Mouse (Mus musculus) myocyte (in vitro differentiated cells): ENCODE results near the gene Epb41l4b.

Experiments
- CEBPB ChIP-seq: IDR thresholded peaks from 2 replicates; pipeline ENCODE4 v1.6.1; 2011; ENCODE audit warnings: mild to moderate bottlenecking, moderate library complexity; ENCODE audit not compliant: poor library complexity, insufficient read depth, severe bottlenecking
- E2F4 ChIP-seq: IDR thresholded peaks from one replicate; pipeline ENCODE4 v1.6.1; 2011; ENCODE audit warnings: mild to moderate bottlenecking, control low read depth, moderate library complexity; ENCODE audit not compliant: insufficient read depth
- POLR2A ChIP-seq: IDR thresholded peaks from one replicate; pipeline ENCODE4 v1.6.1; 2011; ENCODE audit warnings: low read depth, mild to moderate bottlenecking, control low read depth, moderate library complexity; ENCODE audit not compliant: insufficient read length
- POLR2AphosphoS2 ChIP-seq: IDR thresholded peaks from one replicate; pipeline ENCODE4 v1.6.1; 2011; ENCODE audit warnings: low read depth, control low read depth; ENCODE audit not compliant: insufficient read length
- SRF ChIP-seq: IDR thresholded peaks from one replicate; pipeline ENCODE4 v1.6.1; 2011; ENCODE audit warnings: low read depth; ENCODE audit not compliant: control insufficient read depth, insufficient read length
- TCF12 ChIP-seq: IDR thresholded peaks from one replicate; pipeline ENCODE4 v1.6.1; 2011; ENCODE audit warnings: mild to moderate bottlenecking, control low read depth; ENCODE audit not compliant: poor library complexity, insufficient read depth, severe bottlenecking

DNA sequence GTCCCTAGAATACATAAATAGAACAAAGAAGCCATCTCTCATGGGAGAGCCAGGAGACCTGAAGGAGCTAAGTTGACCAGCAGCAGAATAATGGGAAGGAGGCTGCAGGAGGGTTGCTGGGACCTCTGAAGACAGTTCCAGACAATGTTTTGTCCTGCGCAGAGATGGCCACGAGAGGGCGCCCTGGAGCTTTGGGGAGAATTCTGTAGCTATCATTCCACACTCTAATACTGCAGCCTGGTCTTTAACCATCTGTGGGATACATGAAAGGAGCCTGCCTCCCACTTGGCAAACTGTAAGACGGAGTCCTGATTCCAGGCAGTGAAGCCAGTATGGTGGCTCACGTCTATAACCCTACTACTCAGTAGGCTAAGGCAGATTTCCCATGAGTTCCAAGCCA is 126.0 kb downstream of the Epb41l4b start:
- TF ChIP-seq TCF12 (no peak), POLR2A (no peak), E2F4 (no peak), CEBPB (no peak), SRF (no peak), POLR2AphosphoS2 (no peak)
